Mouse (Mus musculus) bone marrow, adult 2 months (tissue): ENCODE measurements at regions not wholly inside any gene's neighbourhood (a gene's known extent, or its start where the extent isn't known, plus 50 kb on each side); places are given as distances from the start of the nearest gene placed in this dataset.

ENCODE experiments used
- CTCF ChIP-seq: fragments of 200-500 bp; IDR thresholded peaks from 2 replicates; pipeline ENCODE4 v1.5.1; 2011; ENCODE audit warnings: low read length, control low read depth; ENCODE audit not compliant: control insufficient read depth, insufficient read depth
- POLR2A ChIP-seq: fragments of 200-500 bp; IDR thresholded peaks from 2 replicates; pipeline ENCODE4 v1.6.1; 2011; ENCODE audit warnings: low read depth, mild to moderate bottlenecking, control low read depth, low read length, borderline replicate concordance; ENCODE audit not compliant: control insufficient read depth

DNA sequence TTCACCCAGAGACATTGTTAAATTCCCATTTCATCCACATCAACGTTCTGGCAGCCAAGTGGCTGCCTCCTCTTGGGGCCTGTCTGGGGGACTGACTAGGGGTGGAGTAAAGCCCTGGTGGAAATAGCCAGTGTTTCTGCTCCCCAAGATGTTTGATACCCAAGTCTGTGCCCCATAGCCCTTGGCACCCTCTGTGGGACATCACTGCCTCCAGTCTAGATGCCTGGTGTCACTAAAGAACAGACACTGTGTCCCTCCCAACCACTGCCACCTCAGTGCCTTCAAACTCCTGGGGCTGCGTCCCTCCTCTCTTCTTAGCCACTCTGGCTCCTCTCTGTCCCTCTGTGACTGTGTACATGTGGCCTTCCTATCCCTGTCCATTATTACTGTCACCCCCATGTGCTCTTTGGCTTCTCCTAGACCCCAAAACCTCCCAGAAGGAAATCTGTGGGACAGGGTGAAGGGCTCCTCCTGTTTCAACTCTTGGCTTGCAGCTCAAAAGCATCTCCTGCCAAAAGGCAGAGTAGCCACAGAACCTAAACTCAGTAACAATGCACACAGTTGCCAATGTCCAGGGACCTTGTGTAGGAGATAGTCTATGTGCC, 224.8 kb upstream of the Irx4 start:
- TF ChIP-seq CTCF (no peak), POLR2A (no peak)
